Mouse (Mus musculus): ENCODE measurements around the gene Trim63. TPM values are rescaled to one million over a fixed set of nuclear protein-coding genes. Genes with fewer than 3 reads are reported as not detected.

The Trim63 gene
- total RNA-seq, 1 experiment from 2014 or later = not detected

DNA sequence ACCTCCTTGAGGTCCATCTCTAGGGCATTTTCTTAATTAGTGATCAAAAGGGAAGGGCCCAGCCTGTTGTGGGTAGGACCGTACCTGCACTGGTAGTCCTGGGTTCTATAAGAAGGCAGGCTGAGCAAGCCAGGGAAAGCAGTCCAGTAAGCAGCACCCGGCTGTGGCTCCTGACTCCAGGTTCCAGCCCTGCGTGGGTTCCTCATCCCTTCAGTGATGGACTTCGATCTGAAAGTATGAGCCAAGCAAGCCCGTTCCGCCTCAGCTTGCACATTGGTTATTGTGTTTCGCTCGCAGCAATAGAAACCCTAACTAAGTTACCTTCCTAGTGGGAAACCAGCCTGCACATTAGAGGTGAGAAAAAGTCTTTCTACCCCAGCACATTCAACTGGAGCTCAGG is 17.6 kb upstream of the Trim63 start:
- ATAC-seq (replicated peaks; ENCODE audit: insufficient number of reproducible peaks, low FRiP score, low TSS enrichment, poor library complexity, severe bottlenecking) = no peak

DNA sequence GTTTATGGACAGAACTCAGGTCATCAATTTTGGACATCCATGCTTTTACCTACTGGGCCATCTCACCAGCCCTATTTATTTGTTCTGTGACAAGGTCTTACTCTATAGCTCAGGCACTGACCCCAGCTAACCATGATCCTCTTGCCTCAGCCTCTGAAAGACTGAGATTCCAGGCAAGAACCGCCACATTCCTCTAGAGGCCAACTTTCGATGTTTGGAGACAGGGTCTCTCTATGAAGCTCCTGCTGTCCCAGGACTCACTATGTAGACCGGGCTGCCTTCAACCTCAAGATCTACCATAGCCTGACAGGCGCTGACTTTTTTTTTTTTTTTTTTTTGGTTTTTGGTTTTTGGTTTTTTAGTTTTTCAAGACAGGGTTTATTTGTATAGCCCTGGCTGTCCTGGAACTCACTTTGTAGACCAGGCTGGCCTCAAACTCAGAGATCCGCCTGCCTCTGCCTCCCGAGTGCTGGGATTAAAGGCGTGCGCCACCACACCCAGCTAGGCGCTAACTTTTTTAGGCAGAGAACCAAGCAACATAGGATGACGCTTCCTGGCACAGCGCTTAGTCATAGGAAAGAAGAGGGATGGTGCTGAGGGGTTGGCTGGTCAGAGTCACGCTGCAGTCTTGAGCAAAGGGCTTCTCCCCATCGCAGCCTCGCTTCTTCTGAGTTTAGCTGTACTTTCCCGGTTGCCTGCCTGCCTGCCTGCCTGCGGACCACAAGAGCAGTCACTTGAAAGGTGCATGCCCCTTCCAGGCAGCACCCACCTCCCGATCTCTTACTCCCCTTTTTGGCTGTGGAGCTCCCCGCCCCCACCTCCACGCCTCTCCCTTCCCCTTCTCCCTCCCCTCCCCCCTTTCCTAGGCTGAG is 16.1 kb upstream of the Trim63 start:
- no peak for ATAC-seq (replicated peaks; ENCODE audit: insufficient number of reproducible peaks, low FRiP score, low TSS enrichment, poor library complexity, severe bottlenecking)

DNA sequence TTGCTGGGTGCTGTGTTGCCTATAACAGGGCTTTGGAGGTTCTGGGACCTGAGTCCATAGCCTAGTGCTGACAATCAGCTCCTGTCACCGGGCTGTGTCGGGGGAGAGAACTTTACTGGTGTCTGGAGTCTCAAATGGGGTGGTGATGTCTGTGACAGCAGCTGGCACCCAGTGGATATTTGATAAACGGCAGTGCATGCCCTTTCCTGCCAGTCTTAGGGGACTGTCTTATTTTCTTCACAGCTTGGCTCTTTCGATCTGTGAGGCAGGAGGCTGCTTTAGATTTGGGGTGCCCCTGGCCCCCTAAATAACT is 15.5 kb upstream of the Trim63 start:
- ATAC-seq (replicated peaks; ENCODE audit: insufficient number of reproducible peaks, low FRiP score, low TSS enrichment, poor library complexity, severe bottlenecking) = no peak

DNA sequence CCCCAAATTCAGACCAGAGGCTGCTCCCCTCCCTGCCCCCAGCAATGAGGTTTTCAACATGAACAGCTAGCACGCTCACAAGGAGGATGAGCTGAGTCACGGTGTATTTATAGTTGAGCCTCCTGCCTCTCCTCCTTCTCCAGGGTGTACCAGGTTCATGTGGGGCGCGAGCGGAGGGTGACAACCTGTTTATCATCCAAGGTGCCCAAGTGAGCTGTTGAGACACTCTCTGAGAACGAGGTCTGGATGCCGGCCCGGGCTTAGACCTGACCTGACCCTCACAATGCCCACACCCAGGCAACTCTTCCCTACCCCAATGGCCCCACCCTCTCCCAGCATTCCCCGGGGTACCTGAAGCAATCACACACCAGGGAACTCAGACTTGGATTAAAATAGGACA is 14.6 kb upstream of the Trim63 start:
- ATAC-seq (replicated peaks; ENCODE audit: insufficient number of reproducible peaks, low FRiP score, low TSS enrichment, poor library complexity, severe bottlenecking) = peak; percentile 47; the same call in 1 of the 2 replicates

DNA sequence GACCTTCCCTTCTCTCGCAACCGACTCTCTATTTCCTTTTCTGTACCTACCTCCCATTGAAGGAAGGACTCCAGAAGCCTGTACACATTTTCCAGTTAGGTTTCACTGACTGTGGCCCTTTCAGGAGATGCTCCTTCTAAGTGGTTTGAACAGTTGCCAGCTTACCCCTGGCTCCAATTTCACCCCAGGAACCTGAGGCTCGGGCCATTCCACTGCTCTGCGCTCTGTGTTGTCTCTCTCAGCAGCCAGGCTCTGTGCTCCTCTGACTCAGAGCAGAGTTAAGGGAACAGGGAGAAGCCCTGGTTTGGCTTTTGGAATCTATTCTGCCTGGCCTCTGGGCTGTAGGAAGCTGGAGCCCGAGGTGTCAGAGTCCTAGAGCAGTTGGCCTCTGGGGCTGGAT is 12.8 kb upstream of the Trim63 start:
- ATAC-seq (replicated peaks; ENCODE audit: insufficient number of reproducible peaks, low FRiP score, low TSS enrichment, poor library complexity, severe bottlenecking) = no peak

DNA sequence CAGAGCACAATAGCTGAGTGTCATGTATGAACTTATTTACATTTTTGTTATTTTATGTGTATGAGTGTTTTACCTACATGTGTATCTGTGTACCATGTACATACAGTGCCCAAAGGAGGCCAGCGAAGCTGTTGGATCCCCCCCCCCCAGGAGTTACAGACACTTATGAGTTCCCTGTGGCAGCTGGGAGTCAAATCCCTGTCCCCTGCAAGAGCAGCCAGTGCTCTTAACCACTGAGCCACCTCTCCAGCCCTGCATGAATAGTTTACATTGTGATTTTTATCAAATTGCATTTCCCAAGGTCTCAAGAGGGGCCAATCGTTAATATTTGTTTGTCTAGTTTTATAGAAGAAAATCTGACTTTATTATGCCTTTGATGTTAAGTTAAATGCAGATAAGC is 8.0 kb upstream of the Trim63 start:
- no peak for ATAC-seq (replicated peaks; ENCODE audit: insufficient number of reproducible peaks, low FRiP score, low TSS enrichment, poor library complexity, severe bottlenecking)

DNA sequence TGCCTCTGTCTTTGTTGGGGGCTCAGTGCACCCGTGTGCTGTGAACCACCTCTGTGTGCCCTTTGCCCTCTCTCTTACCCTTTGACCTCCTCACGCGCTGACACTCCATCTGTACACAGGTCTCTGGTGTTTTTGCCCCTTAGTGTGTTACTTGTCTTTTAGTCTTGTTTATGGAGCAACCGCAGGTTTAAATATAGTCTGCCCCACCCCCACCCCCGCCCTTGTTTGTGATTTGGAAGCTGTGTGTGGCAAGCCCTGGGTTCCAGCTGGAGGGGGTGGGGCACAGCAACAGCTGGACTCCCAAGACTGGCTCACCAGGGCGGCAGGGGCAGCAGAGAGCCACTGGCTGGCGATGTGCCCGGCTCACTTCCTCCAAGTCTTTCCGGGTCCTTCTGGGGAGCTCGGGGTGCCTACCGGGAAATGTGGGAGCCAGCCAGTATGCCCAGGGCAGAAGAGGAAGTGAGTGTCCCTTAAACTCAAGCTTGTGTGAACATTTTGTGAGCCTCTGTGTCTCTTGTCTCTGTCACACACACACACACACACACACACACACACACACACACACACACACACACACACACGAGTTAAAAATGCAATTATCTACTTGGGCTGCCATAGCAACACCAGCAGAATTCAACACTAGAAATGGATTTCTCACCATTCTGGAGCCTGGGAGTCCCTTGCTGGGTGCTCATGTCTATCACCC is 7.4 kb upstream of the Trim63 start:
- peak; percentile 85 for ATAC-seq (replicated peaks; ENCODE audit: insufficient number of reproducible peaks, low FRiP score, low TSS enrichment, poor library complexity, severe bottlenecking)

DNA sequence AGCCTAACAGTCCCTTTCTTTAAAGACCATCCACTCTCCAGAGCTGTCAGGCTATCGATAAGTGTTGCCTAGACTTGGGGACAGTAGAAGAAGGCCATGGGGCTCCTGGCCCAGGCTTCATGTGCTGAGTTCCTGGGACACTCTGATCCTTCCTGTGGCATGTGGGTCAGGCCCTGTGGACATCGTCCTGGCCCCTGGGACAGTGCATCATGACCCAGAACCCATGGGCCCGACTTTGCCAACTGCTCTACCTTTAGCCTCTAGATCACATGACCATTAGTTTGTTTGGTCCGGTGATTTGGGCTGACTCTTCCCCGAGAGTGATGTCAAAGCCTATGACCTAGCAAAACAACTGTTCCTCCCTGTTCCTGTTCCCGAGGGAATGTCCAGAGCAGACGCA is 4.8 kb upstream of the Trim63 start:
- no peak for ATAC-seq (replicated peaks; ENCODE audit: insufficient number of reproducible peaks, low FRiP score, low TSS enrichment, poor library complexity, severe bottlenecking)

DNA sequence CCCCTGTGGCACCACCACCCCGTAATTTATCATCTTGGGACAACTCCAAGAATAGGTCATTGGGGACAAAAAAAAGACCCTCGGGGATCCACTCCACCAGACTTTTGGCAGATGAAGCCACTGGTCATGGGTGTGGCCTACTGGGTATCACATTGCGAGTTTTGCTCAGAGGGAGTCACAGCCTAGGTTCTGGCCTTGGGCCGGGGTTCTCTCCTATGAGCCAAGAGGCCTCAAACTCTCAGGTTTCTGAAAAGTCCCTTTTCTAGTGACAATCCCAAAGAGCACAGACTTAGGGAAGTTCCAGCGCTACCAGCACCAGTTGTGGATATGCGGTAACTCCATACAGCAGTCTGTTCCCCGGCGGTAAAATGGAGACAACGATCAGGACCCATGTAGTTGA is 4.3 kb upstream of the Trim63 start:
- no peak for ATAC-seq (replicated peaks; ENCODE audit: insufficient number of reproducible peaks, low FRiP score, low TSS enrichment, poor library complexity, severe bottlenecking)

DNA sequence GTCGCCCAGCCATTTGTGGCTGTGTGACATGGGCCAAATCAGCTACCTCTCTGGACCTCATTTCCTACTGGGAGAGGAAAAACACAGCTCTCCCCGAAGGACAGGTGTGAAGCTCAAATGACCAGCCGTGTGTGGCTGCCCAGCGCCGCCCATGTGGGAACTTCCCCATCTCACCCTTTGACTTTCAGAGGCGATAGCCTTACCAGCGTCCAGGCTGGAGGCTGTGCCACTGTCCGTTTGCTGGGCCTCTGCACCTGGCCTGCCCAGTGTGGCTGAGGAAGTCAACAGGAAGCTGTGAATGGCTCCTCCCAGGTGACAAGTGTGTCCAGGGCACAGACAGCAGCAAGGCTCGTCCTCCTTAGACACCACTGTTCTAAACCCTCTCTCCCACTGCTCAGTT is 3.1 kb upstream of the Trim63 start:
- no peak for ATAC-seq (replicated peaks; ENCODE audit: insufficient number of reproducible peaks, low FRiP score, low TSS enrichment, poor library complexity, severe bottlenecking)

DNA sequence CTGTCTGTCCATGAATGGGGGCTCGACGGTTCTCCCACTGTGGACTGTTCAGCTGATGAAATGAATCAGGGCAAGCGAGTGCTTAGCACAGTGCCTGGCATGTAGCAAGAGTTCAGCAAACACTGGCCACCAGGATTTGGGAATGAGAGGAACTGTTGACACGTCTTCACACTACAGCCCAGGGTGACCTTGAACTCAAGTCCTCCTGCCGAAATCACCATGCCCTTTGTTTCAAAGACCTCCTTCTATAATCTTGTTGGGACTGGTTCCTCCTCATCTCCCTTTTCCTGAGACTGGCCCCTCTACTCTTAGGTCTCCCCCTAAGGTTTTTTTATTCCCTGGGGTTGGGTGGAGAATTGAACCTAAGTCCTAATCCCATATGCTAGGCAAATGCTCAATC is 2.6 kb upstream of the Trim63 start:
- no peak for ATAC-seq (replicated peaks; ENCODE audit: insufficient number of reproducible peaks, low FRiP score, low TSS enrichment, poor library complexity, severe bottlenecking)

DNA sequence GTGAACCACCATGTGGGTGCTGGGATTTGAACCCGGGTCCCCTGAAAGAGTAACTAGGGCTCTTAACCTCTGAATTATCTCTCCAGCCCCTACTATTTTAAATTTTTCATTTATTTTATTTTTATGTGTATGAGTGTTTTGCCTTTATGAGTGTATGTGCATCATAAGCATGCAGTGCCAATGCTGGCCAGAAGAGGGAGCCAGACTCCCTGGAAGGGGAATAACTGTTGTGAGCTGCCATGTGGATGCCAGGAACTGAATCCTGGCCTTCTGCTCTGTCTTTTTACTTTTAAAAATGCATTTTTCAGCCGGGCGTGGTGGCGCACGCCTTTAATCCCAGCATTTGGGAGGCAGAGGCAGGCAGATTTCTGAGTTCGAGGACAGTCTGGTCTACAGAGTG is 2.0 kb upstream of the Trim63 start:
- ATAC-seq (replicated peaks; ENCODE audit: insufficient number of reproducible peaks, low FRiP score, low TSS enrichment, poor library complexity, severe bottlenecking) = no peak

DNA sequence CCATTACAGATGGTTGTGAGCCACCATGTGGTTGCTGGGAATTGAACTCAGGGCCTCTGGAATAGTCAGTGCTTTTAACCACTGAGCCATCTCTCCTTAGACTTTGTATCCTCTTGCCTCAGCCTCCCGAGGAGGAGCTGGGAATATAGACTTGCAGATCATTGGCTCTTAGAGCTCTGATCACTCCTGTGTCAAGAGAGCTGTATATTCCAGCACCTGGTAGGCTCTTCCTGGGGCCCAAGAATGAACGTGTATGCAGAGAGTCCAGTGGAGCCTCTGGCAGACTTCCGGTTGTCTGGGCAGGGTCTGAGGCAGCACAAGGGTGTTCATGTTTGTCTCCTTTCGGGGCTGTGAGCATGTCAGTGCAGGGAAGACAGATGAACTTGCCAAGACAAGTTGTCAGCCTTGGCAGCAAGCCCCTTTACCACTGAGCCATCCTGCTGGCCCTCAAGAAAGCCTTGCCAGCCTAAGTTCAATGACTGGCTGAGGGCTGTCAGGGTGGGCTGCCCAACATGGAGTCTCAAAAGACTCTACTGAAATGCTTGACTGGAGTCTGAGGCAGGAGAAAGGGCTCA is 752 bp upstream of the Trim63 start:
- ATAC-seq (replicated peaks; ENCODE audit: insufficient number of reproducible peaks, low FRiP score, low TSS enrichment, poor library complexity, severe bottlenecking) = no peak

DNA sequence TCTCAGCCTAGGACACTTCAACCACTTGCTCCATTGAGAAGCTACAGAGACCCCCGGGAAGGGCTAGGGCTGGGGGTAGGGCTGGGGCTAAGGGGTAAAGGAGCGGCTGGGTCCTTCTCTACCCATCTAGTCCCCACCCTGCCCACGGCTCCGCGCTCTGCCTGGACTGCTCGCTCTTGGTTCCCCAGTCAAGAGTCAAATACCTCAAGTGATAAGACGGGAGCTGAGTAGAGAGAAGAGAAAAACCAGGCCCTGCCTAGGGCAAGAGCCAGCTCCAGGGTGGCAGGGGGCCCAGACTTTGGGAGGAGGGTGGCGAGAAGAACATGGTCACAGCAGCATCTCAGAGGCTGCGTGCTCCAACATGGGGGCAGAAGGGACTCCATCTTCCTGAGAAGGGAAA is 550 bp downstream of the Trim63 start:
- ATAC-seq (replicated peaks; ENCODE audit: insufficient number of reproducible peaks, low FRiP score, low TSS enrichment, poor library complexity, severe bottlenecking) = no peak

DNA sequence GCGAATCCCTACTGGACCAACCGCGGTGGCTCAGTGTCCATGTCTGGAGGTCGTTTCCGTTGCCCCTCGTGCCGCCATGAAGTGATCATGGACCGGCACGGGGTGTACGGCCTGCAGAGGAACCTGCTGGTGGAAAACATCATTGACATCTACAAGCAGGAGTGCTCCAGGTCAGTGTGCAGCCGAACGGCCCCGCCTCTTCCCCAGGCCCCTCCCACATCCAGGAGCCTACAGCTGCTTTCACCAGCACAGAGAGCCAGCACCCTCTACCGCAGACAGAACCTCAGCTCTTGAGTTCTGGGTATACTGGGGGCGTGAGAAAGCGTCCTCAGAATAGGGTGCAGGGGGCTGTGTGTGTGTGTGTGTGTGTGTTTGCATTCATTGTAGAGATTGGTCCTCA is 1.5 kb downstream of the Trim63 start:
- no peak for ATAC-seq (replicated peaks; ENCODE audit: insufficient number of reproducible peaks, low FRiP score, low TSS enrichment, poor library complexity, severe bottlenecking)

DNA sequence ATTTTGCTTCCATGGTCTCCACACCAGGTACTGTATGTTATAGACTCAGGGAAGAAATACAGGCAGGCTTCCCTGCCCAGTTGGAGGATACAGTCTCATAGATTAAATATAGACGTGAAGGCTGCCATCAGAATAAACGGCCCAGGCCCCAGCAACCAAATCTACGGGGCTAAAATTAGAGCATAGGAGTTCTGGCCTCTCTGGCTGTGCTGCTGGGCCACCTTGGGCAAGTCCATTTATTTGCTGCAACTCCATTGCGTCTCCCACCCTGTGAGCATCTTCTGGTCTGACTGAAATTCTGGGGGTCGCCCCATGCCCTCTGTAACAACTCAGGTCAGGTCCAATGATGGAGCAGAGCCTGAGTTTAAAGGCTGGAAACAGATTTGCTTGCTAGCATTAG is 4.2 kb downstream of the Trim63 start:
- no peak for ATAC-seq (replicated peaks; ENCODE audit: insufficient number of reproducible peaks, low FRiP score, low TSS enrichment, poor library complexity, severe bottlenecking)

DNA sequence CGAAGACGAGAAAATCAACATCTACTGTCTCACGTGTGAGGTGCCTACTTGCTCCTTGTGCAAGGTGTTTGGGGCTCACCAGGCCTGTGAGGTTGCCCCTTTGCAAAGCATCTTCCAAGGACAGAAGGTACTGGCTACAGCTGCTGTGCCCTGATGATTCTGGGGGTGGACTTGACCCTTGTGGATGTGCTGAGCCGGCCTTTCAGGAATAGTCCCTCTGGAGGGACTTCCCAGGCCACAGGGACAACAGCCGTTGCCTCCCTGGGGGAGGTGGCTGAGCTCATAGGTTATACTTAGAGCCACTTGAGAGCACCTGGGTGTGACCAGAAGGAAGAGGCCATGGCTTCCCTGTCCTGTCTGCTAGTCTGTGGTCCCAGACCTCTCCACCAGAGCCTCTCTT is 4.8 kb downstream of the Trim63 start:
- ATAC-seq (replicated peaks; ENCODE audit: insufficient number of reproducible peaks, low FRiP score, low TSS enrichment, poor library complexity, severe bottlenecking) = no peak

DNA sequence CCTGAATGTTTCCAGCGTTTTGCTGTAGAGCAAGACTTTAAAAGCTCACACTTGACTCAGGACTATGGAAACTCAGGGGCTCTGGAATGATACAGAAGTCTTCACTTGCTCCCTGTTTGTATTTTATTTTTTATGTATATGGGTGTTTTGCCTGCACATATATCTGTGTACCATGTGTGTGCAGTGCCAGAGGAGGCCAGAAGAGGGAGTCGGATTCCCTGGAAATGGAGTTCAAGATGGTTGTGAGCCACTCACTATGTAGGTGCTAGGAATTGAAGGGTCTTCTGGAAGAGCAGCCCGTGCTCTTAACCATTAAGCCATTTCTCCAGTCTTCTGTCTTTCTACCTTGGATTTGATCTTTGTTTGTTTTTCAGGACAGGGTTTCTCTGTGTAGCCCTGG is 6.6 kb downstream of the Trim63 start:
- ATAC-seq (replicated peaks; ENCODE audit: insufficient number of reproducible peaks, low FRiP score, low TSS enrichment, poor library complexity, severe bottlenecking) = no peak

DNA sequence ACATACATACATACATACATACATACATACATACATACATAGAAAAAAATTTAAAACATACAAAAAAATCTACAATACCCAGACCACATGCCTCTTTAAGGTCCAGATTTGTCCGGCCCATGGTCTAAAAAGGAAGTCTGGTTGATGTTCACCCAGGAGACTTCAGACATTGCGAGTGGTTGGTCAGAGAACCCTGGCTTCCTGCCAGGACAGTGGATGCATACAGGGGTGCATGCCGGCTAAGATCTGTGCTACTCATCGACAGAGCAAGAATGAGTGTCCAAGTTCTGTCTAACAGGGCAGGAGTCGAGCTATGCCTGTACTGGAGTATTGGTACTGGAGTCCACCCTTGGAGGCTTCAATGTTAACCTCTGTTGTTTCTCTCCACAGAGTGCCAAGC is 9.7 kb downstream of the Trim63 start:
- no peak for ATAC-seq (replicated peaks; ENCODE audit: insufficient number of reproducible peaks, low FRiP score, low TSS enrichment, poor library complexity, severe bottlenecking)

DNA sequence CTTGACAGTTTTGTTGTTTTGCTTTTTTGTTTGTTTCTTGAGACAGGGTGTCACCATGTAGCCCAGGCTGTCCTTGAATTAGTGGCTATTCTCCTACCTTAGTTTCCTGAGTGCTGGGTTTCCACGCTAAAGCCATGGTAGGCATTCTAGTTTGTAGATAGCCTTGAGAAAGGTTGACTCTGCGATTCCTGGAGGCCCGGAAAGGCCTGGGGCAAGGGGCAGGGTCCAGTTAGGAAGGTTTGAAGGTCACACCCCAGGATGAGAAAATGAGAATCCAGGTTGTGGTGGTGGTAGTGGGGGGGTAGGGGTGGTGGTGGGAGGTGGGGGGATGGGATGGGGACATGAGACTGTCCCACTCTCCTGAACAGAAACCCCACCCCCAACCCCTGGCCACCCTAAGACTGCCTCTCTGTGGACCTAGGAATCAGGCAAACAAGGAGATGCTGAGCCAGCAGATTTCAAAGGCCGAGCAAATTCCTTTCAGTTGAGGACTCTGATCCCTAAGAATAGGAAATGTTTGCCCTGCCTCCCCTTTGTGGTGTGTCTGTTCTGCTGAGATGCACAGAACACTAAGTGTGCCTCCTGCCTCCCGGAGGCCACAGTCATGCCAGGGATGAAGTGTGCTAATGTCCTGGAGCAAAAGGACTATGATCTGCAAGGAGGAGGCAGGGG is 12.1 kb downstream of the Trim63 start:
- ATAC-seq (replicated peaks; ENCODE audit: insufficient number of reproducible peaks, low FRiP score, low TSS enrichment, poor library complexity, severe bottlenecking) = no peak

Measured in monocyte, adult 5-6 weeks (primary cell).